Mouse (Mus musculus) G1E (cell line): Measurements from ENCODE around the gene Gm11938. TPM values are rescaled to one million over a fixed set of nuclear protein-coding genes. Genes with fewer than 3 reads are reported as not detected.
A peak's percentile ranks its signal among the peaks of the same experiment; 100 is the strongest.
"Not testable (repeated sequence)": the region's sequence is repeated elsewhere in the genome, so short reads cannot be mapped to it uniquely, and the experiment has no call there.

Experiments used
- ATAC-seq: 2 replicates; pipeline ENCODE4 v1.8.0; 2016; ENCODE audit warnings: mild to moderate bottlenecking; ENCODE audit not compliant: insufficient number of reproducible peaks, poor library complexity, low FRiP score, severe bottlenecking; ENCODE audit errors: extremely low read depth
- DNase-seq: peaks from one replicate; pipeline ENCODE4 v3.0.0; 2012; ENCODE audit warnings: low spot score
- H3K27me3 ChIP-seq: 2 replicates; pipeline ENCODE4 v1.6.1; 2012; ENCODE audit warnings: mild to moderate bottlenecking, low read length, inconsistent platforms; ENCODE audit not compliant: insufficient read depth
- H3K36me3 ChIP-seq: replicated peaks from 2 replicates; pipeline ENCODE3; 2012; ENCODE audit warnings: mild to moderate bottlenecking, inconsistent platforms
- H3K4me1 ChIP-seq: 2 replicates; pipeline ENCODE4 v1.6.1; 2012; ENCODE audit warnings: low read depth, low read length, inconsistent platforms, mixed read lengths; ENCODE audit not compliant: insufficient read depth
- H3K4me3 ChIP-seq: 2 replicates; pipeline ENCODE4 v1.5.1; 2012; ENCODE audit warnings: low read depth, mild to moderate bottlenecking, inconsistent platforms, low read length, moderate library complexity, mixed read lengths
- H3K9me3 ChIP-seq: replicated peaks from 2 replicates; pipeline ENCODE4 v1.6.1; 2012; ENCODE audit warnings: inconsistent platforms
- CTCF ChIP-seq: IDR thresholded peaks from 2 replicates; pipeline ENCODE4 v1.5.1; 2012; ENCODE audit warnings: low read depth, low read length, inconsistent platforms, mixed read lengths
- GATA1 ChIP-seq: IDR thresholded peaks from 2 replicates; pipeline ENCODE4 v1.6.1; 2012; ENCODE audit warnings: borderline replicate concordance, low read length, inconsistent platforms, mixed read lengths
- GATA2 ChIP-seq: IDR thresholded peaks from 2 replicates; pipeline ENCODE4 v1.6.1; 2012; ENCODE audit warnings: low read depth, low read length, inconsistent platforms, borderline replicate concordance
- POLR2AphosphoS5 ChIP-seq: IDR thresholded peaks from 2 replicates; pipeline ENCODE4 v1.6.1; 2012; ENCODE audit warnings: low read depth, low read length, inconsistent platforms; ENCODE audit not compliant: insufficient replicate concordance
- TAL1 ChIP-seq: conservative IDR thresholded peaks from 2 replicates; pipeline ENCODE4 v1.6.1; 2012; ENCODE audit warnings: low read depth, low read length, inconsistent platforms, mixed read lengths
- polyA plus RNA-seq: library from polyadenylated mRNA; stranded (reverse); fragments of >175 nt; gene quantifications from 2 replicates; pipeline ENCODE4 v1.2.3, GENCODE M21; 2012
- total RNA-seq, 2 experiments: library from RNA; stranded (forward) in 1 of 2; stranded (reverse) in 1 of 2; fragments of 200-1000 nt in 1 of 2; fragments of >200 nt in 1 of 2; fragmentation: Nextera tagmentation in 1 of 2; gene quantifications; 2 replicates each; pipeline ENCODE4 v1.2.3; 2014 to 2017

The Gm11938 gene
- not detected in 2 replicates for total RNA-seq (2014; fragmentation: Nextera tagmentation)
- total RNA-seq (2017): not detected in 2 replicates
- not detected in 2 replicates for polyA plus RNA-seq

- H3K4me3 ChIP-seq, H3K4me1 ChIP-seq, ATAC-seq, DNase-seq, H3K36me3 ChIP-seq, H3K27me3 ChIP-seq: not testable (repeated sequence)
- H3K9me3 ChIP-seq: peaks cover 12% of the 10 kb centered on the region
Observed at GRCm38 (mm10) chr11:99603208-99603607, at the start of gene Gm11938. Gene Gm11938, minus strand, starts transcription at chr11:99603308.

GRCm38 (mm10) chr11:99650136-99650535 is 47.0 kb upstream of the Gm11938 start, which contains the start of gene Gm11555:
Gene Gm11555, minus strand, starts transcription at chr11:99650236.
- Histone ChIP-seq H3K36me3 (no peaks in the 10 kb centered on the region), H3K27me3 (no peaks in the 10 kb centered on the region), H3K4me3 (no peak within 1 kb of the TSS), H3K9me3 (peaks cover 14% of the 10 kb centered on the region), H3K4me1 (no peaks in the 10 kb centered on the region)
- DNase-seq (no peak), ATAC-seq (no peak)
- TF ChIP-seq CTCF (no peak), GATA2 (no peak), TAL1 (no peak), POLR2AphosphoS5 (no peak)

GRCm38 (mm10) chr11:99646444-99646843 is 43.3 kb upstream of the Gm11938 start:
- no peaks in the 10 kb centered on the region for H3K27me3 ChIP-seq

DNA sequence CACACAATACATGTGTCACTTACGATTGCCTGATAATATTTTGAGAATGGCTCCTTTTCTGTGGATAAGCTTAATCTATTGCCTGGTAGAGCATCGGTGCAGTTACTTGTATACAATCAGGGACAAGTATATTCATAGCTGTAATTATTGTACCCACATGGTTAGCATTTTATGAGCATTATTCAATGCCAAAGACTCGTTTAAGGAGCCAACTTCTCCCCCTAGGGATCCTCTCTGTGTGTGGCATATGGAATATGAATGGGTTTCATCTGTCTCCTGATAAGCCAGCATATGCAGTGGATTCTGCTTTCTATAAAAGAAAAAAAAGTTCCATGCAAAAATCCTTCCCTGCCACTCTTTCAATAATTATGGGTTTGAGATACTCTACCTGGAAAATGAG is 41.2 kb upstream of the Gm11938 start:
- no peaks in the 10 kb centered on the region for H3K27me3 ChIP-seq
- H3K4me3 ChIP-seq: no peak overlapping the region
- peaks cover 12% of the 10 kb centered on the region for H3K9me3 ChIP-seq
- H3K4me1 ChIP-seq: no peaks in the 10 kb centered on the region
- no peaks in the 10 kb centered on the region for H3K36me3 ChIP-seq
- TF ChIP-seq GATA2 (no peak), POLR2AphosphoS5 (no peak), CTCF (no peak), TAL1 (no peak), GATA1 (no peak)
- ATAC-seq: no peak
- DNase-seq: no peak

More at GRCm38 (mm10) chr11:99646444-99646843, 43.3 kb upstream of the Gm11938 start:
- peaks cover 19% of the 10 kb centered on the region for H3K9me3 ChIP-seq
- DNase-seq: no peak
- no peaks in the 10 kb centered on the region for H3K36me3 ChIP-seq
- no peak for ATAC-seq
- H3K4me3 ChIP-seq: no peak overlapping the region
- no peaks in the 10 kb centered on the region for H3K4me1 ChIP-seq
- no peak for TF ChIP-seq GATA2
- no peak for TF ChIP-seq TAL1
- no peak for TF ChIP-seq POLR2AphosphoS5
- TF ChIP-seq CTCF: no peak
- TF ChIP-seq GATA1: no peak

- ATAC-seq, DNase-seq, H3K4me1 ChIP-seq, H3K36me3 ChIP-seq, H3K27me3 ChIP-seq: not testable (repeated sequence)
- Histone ChIP-seq H3K9me3 (peaks cover 16% of the 10 kb centered on the region), H3K4me3 (0 out of 2 replicates have a peak within 1 kb of the TSS, but pooled peaks have one; percentile 9)
Observed at GRCm38 (mm10) chr11:99643635-99644139, 40.6 kb upstream of the Gm11938 start, which contains the start of gene Krtap4-7. Gene Krtap4-7, minus strand, starts transcription at chr11:99644089.

DNA sequence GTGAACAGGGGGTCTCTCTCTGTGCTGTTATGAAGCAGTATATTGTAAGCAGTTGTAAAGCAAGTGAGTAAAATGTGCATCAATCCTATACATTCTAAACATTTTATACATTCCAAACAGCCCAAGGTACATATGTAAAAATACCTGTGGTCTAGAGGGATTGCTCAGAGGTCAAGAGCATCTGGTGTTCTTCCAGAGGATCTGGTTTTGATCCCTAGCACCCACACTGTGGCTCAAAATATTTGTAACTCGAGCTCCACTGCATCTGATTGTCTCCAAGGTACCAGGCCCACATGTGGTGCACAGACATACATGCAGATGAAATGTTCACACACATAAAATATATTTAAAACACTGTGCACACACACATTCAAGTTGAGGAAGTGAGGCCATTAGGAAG is 37.8 kb upstream of the Gm11938 start:
- ATAC-seq (no peak), DNase-seq (no peak)
- no peaks in the 10 kb centered on the region for H3K27me3 ChIP-seq
- H3K9me3 ChIP-seq: peaks cover 18% of the 10 kb centered on the region
- H3K4me1 ChIP-seq: no peaks in the 10 kb centered on the region
- TF ChIP-seq GATA1 (no peak), CTCF (no peak), GATA2 (no peak), POLR2AphosphoS5 (no peak), TAL1 (no peak)
- no peak overlapping the region for H3K4me3 ChIP-seq
- no peaks in the 10 kb centered on the region for H3K36me3 ChIP-seq

DNA sequence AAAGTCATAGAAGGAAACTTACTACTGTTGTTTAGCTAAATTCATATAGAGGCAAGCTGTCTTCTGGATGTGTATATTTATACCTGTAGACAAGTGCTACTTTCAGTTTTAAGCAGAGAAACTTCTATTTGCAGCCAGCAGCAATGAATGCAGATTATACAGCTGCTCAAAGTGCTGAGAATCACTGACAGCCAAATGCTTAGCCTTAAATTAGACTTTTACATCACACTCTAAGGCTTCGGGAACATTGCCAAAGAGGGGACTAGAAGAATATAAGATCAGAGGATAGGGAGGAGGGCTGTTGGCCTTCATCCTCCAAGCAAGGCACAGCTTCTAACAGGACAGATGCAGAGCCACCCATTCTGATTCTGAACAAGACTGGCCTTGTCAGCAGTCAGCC is 34.0 kb upstream of the Gm11938 start:
- DNase-seq (no peak), ATAC-seq (no peak)
- Histone ChIP-seq H3K9me3 (peaks cover 17% of the 10 kb centered on the region), H3K36me3 (no peaks in the 10 kb centered on the region), H3K4me3 (no peak overlapping the region), H3K4me1 (no peaks in the 10 kb centered on the region), H3K27me3 (no peaks in the 10 kb centered on the region)
- TF ChIP-seq CTCF: no peak
- TF ChIP-seq TAL1: no peak
- TF ChIP-seq POLR2AphosphoS5: no peak
- no peak for TF ChIP-seq GATA1
- TF ChIP-seq GATA2: no peak
